Mouse (Mus musculus): ENCODE data around the gene Gbx1.

Gene Gbx1

GRCm38 (mm10) chr5:24525360-24526189 is 1.4 kb downstream of the Gbx1 start:
- WGBS: 10% methylated on average over 34 of the region's 34 CpGs

DNA sequence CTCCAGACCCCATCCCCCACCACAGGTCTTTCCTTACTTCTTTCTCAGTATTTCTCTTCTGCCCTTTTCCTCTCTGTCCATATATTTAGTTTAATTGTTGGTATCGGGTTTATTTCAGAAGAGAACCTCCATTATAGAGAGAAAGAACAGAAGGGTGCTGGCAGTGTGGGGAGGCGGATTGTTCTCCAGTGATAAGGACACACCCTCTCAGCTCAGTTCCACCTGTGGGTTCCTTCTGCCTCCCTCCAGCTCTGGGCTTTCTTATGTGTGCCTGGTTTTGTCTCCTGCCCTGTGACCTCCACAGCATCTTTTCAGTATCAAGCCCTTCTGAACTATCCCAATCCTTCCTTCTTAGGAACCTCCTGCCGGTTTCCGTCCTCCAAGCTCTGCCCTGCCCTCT is 2.5 kb downstream of the Gbx1 start:
- WGBS: 33% methylated on average over 4 of the region's 4 CpGs

DNA sequence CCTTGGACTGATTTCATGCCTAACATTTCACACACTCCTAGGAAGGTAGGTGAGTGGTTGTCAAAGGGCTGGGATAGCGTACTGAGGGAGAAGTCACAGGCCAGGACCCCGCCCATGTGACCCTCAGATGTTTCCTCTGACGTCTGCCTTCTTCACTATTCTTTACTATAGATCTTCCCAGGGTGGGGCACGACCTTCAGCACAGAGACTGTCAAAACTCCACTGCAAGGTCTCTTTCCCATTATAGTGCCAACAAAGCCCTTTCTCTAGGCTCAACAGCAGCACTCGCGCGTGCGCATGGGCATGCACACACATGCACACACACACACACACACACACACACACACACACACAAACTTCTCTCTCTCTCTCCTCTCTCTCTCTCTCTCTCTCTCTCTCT is 3.2 kb downstream of the Gbx1 start:
- WGBS: 77% methylated on average over 8 of the region's 8 CpGs

GRCm38 (mm10) chr5:24521366-24521765 is 5.6 kb downstream of the Gbx1 start:
- 74% methylated on average over 8 of the region's 8 CpGs for WGBS

GRCm38 (mm10) chr5:24512271-24512670 is 14.7 kb downstream of the Gbx1 start:
- WGBS: 56% methylated on average over 8 of the region's 8 CpGs

GRCm38 (mm10) chr5:24510635-24511034 is 16.4 kb downstream of the Gbx1 start:
- WGBS: 54% methylated on average over 11 of the region's 11 CpGs

DNA sequence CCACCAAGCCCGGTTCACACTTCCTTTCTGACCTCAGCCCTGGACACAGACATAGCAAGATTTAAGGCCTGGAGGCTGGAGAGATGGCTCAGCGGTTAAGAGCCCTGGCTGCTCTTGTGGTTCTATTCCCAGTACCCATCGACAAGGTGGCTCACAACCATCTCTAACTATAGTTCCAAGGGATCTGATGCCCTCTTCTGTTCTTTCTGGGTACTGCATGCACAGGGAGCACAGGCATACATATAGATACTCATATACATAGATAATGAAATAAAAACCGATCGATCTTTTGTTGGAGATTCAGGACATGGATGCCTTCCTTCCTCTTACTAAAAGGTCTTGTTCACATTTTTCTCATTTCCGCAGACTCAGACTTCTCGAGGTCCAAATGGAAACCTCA is 18.6 kb downstream of the Gbx1 start:
- WGBS: 93% methylated on average over 7 of the region's 7 CpGs

GRCm38 (mm10) chr5:24505513-24505912 is 21.5 kb downstream of the Gbx1 start:
- WGBS: 56% methylated on average over 2 of the region's 2 CpGs

- WGBS: 83% methylated on average over 4 of the region's 4 CpGs
Observed at GRCm38 (mm10) chr5:24502786-24503185, 24.2 kb downstream of the Gbx1 start.

GRCm38 (mm10) chr5:24500851-24501250 is 26.2 kb downstream of the Gbx1 start:
- 66% methylated on average over 11 of the region's 11 CpGs for WGBS

GRCm38 (mm10) chr5:24499113-24499512 is 27.9 kb downstream of the Gbx1 start:
- 64% methylated on average over 10 of the region's 10 CpGs for WGBS

DNA sequence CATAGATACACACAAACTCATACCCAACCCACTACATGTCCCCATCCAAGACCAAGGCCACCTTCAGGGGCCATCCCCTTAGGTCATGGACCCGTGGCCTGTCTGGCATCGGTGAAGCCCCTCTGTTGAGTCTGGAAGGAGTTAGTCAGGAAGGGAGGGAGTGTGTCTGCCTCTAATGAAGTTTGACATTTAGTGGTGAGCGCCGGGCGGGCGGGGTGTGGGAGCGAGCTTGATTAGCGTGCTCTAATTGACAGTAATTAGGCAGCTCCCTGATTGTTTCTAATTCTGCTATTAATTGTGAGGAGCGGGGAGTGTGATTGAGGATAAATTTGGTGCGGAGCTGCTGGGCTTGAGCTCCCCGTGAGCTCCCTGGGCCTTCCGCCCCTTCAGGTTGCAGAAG is 29.5 kb downstream of the Gbx1 start:
- 73% methylated on average over 12 of the region's 12 CpGs for WGBS

- whole genome bisulfite sequencing: 55% methylated on average over 6 of the region's 6 CpGs
Observed at GRCm38 (mm10) chr5:24496756-24497155, 30.2 kb downstream of the Gbx1 start.

- 62% methylated on average over 15 of the region's 15 CpGs for WGBS
Observed at GRCm38 (mm10) chr5:24495019-24495418, 32.0 kb downstream of the Gbx1 start.

DNA sequence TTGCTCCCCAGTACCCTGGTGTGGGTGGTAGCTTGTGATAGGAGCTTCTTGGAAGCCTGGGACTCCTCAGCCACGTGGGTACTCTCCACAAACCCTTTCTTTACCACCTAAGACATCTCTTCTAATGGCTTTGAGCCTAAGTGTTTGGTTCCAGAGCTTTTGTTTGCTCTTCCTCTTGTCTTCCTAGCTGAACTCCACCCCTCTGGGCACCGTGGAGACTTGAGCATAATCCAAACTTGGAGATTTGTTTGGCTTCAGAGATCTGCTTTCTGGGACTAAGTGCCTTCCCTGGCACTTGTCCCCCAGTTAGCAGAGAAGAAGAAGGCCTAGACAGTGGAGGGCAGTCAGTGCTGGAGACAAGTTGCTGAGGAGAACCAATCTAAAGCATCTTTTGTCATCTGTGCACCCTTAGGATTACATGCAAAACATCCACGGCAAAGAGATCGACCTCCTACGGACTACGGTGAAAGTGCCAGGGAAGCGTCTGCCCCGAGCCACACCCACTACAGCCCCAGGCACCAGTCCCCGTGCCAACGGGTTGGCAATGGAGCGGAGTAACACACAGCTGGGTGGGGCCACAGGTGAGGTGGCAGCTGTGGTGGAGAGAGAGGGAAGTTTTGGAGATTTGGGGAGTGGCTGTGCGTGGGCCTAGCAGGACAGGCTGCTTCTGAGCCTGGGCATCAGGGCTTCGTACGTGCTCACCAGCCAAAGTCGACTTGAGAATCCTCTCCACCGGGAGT is 34.3 kb downstream of the Gbx1 start:
- WGBS: 75% methylated on average over 16 of the region's 16 CpGs

DNA sequence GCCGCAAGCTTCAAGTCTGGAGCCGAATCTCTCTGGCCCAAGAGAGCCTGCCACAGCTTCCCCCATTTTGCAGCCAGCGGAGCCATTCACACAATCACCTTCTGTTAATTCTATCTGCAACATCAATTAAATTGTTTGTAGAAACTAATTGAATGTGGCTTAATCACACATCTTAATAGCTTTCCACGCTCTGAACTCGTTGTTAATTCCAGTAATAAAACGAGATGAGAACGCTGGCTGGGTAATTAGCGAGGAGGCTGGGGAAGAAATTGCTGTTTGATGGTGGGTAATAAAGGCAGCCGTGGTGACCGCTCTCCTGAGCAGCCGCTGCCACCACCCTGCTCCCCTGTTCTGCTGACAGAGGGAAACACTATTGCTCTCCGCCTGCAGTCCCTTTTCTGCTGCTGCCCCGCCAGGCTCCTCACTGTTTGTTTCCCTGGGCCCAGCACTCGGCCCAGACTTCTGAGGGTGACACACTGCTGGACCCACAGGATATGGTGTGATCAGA is 36.5 kb downstream of the Gbx1 start:
- WGBS: 72% methylated on average over 14 of the region's 14 CpGs

- 75% methylated on average over 5 of the region's 5 CpGs for WGBS
Observed at GRCm38 (mm10) chr5:24486738-24487137, 40.3 kb downstream of the Gbx1 start.

DNA sequence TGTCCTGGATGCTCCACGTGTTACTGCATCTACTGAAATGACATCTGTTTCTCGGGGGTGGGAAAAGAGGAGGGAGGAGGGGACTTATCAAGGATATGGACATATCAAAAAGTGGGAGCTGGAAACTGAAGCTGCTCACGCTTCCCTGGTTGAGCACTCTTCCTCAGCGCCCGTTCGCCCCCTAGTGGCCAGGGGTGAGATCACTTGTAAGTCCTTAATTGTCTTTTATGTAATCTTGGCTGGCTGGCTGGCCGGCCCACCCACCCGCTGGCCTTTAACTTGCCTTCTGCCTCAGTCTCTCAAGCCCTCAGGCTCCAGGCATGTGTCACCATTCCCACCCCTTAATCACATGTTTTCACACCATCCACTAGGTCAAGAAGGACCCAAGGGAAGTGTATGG is 40.9 kb downstream of the Gbx1 start:
- WGBS: 1% methylated on average over 8 of the region's 8 CpGs

DNA sequence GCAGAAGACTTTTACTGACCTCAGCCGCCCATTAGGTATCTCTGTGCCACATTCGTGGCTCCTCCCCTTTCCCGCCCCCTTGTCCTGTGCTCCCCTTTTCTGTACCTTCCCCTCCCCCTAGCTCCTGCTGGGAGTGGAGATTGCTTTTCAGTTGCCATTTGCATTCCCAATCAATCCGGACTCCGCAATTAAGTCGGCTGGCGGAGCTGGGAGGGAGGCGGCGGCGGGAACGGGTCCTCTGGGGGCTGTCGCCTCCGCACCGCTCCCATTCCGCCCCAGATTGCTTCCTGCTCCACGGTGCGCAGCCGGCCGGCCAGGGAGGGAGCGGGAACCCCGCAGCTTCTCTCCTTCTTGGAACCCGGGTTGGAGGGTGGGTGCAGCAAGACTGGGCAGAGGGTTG is 42.0 kb downstream of the Gbx1 start:
- WGBS: 32% methylated on average over 22 of the region's 22 CpGs

GRCm38 (mm10) chr5:24483326-24483725 is 43.7 kb downstream of the Gbx1 start:
- WGBS: 32% methylated on average over 11 of the region's 11 CpGs

GRCm38 (mm10) chr5:24482247-24483079 is 44.5 kb downstream of the Gbx1 start:
- 61% methylated on average over 41 of the region's 41 CpGs for WGBS

DNA sequence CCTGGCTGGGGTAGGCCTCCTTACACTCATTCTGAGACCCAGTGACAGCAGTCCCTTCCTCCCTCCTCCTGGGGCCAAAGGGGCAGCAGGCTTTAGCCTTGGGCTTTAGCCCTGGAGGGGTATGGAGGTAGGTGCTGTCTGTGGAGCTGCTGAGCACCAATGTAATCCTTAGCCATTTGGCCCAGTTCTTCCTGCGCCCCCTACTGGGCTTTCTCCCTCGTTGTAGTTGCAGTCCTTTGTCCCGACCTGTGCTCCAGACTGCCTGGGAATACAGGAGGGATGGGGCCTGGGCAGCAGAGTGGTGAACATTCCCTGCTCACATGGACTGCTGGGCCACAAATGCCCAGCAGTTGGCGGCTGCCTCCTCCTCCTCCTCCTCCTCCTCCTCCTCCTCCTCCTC is 45.4 kb downstream of the Gbx1 start:
- WGBS: 3% methylated on average over 3 of the region's 4 CpGs
